Mouse (Mus musculus) frontal cortex, postnatal 25 days (tissue): ENCODE measurements around the gene Prl2a1.
"Not testable (repeated sequence)": the region's sequence is repeated elsewhere in the genome, so short reads cannot be mapped to it uniquely, and the experiment has no call there.

Source experiments
- DNase-seq, 2 experiments: peaks; one replicate each; pipeline ENCODE4 v3.0.0; 2022; ENCODE audit warnings: low spot score in 2 of 2

Prl2a1 gene

GRCm38 (mm10) chr13:27801354-27801753 is at the start of gene Prl2a1:
Gene Prl2a1 (plus strand): TSS chr13:27801654.
- no peak for DNase-seq

- DNase-seq = not testable (repeated sequence)
Observed at GRCm38 (mm10) chr13:27780704-27781103, 20.8 kb upstream of the Prl2a1 start, which contains the start of gene Prl7c1. Gene Prl7c1 (minus strand): TSS chr13:27780804.

GRCm38 (mm10) chr13:27799303-27799702 is 2.2 kb upstream of the Prl2a1 start:
- DNase-seq = no peak

GRCm38 (mm10) chr13:27802765-27803164 is 1.3 kb downstream of the Prl2a1 start:
- DNase-seq = no peak

GRCm38 (mm10) chr13:27849042-27849441 is 47.6 kb downstream of the Prl2a1 start, which contains the start of gene Prl2c1:
Gene Prl2c1 (plus strand): TSS chr13:27849342.
- DNase-seq = no peak
